Mouse (Mus musculus) frontal cortex, postnatal 36 days (tissue): ENCODE data around the gene Slc35f6.
"Not testable (repeated sequence)": the region's sequence is repeated elsewhere in the genome, so short reads cannot be mapped to it uniquely, and the experiment has no call there.

Source experiments
- DNase-seq, 2 experiments: peaks; one replicate each; pipeline ENCODE4 v3.0.0; 2022; ENCODE audit warnings: low spot score in 2 of 2

Slc35f6 gene

GRCm38 (mm10) chr5:30700361-30701000 is 52.7 kb downstream of the Slc35f6 start:
- DNase-seq, result no peak

- DNase-seq, result not testable (repeated sequence)
These were observed 53.6 kb downstream of the Slc35f6 start for GRCm38 (mm10) chr5:30701373-30701772.

GRCm38 (mm10) chr5:30701866-30702265 is 54.1 kb downstream of the Slc35f6 start:
- DNase-seq, result no peak
